Mouse (Mus musculus): ENCODE data around the gene Prkcd. TPM values are rescaled to one million over a fixed set of nuclear protein-coding genes. Genes with fewer than 3 reads are reported as not detected.
"Not testable (repeated sequence)": the region's sequence is repeated elsewhere in the genome, so short reads cannot be mapped to it uniquely, and the experiment has no call there.

The Prkcd gene
- polyA plus RNA-seq, 1 experiment: 112 TPM

- DNase-seq (ENCODE audit: low read depth): no peak
These were observed 17.8 kb downstream of the Prkcd start for GRCm38 (mm10) chr14:30608176-30608575.

- no peak for DNase-seq (ENCODE audit: low read depth)
These were observed 18.3 kb downstream of the Prkcd start for GRCm38 (mm10) chr14:30607696-30608095.

DNA sequence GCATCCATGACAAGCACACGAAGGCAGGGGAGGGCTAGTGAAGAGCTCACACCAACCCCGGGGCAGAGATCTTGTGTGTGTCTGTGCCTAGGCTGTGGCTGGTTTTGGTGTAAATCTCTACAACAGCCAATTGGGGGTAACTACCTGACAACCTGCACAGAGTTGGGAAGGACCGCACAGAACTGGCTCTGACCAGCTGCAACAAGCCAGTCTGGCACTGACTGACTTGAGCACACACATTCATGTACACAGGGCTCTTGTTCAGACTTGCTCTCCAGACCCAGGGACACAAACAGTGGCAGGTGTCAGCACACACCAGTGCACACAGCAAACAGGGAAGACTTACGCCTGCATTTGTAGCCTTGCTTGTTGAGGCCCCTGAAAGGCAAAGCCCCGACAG lies 19.2 kb downstream of the Prkcd start:
- no peak for DNase-seq (ENCODE audit: low read depth)

GRCm38 (mm10) chr14:30597142-30597541 lies 28.9 kb downstream of the Prkcd start:
- DNase-seq (ENCODE audit: low read depth): no peak

DNA sequence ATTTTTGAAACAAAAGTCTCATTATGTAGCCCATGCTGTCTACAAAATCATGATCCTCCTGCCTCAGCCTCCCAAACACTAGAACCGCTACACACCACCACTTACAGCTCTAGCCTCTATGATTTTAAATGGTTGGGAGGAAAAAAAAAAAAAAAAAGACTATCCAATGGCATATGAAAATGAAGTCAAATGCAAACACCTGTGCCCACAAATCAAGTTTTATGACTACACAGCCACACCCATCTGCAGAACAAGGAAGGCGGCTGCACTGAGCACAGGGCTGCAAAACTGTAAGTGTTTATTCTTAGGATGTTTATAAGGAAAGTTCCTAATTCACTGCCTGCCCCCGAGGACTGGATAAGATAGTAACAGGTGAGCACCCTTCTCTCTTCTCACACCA lies 29.6 kb downstream of the Prkcd start:
- DNase-seq (ENCODE audit: low read depth): no peak

DNA sequence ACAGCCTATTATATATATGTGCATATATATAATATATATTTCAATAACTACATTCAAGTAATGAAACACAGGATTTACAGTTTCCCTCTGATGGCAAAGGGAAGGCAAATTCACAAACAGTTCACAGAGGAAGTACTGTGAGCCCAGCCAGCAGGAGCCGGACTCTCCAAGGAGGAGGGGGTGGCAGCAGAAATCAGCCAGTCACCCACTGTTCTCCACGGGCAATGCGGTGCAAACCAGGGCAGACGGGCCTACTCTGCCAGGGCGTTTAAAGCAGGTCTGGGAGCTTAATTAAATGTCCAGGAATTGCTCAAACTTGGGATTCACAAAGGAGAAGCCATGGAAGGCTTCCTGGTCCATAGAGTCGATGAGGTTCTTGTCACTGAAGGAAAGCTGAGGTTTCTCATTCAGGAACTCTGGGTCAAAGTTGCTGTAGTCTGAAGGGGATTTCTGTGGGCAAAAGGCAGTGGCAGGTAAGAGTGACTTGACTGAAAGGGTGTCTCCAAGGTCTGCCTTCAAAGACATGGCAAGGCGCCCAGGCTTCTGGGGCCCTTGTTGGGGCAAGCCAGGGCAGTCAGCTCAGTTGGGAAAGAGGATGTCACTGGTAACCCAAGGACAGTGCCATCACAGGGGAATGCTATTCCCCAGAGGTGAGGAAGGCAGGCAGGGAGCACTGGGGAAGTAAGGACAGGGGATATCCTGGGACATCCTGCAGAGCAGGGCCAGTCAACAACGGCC lies 30.3 kb downstream of the Prkcd start:
- peak; percentile 85 for DNase-seq (ENCODE audit: low read depth)

DNA sequence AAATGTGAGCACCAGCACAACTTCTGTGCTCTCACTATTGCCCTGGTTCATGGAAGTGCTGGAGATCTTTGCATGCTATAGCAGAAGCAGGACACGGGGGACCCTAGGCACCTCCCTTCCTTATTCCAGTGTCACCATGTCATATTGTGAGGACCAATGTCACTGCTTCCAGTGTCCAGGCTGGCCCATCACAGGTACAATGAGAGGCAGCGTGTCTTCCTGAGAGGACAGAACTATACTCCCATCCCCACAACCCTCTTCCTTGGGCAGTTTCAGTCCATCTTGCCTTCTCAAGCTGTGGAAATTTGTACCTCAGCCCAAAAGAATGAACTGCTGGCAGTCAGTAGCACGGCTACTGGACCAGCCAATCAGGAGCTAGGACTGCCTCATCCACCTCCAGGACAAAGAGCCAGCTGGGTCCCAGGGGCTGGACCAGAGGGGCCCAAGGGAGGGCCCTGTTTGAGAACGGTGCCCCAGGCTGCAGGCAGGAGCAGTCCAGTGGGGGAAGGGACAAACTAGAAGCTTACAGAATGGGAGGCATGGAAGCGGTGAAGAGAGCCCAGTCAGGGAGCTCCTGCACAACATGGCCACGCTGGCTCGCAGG lies 31.8 kb downstream of the Prkcd start:
- DNase-seq (ENCODE audit: low read depth): no peak

GRCm38 (mm10) chr14:30593279-30594091 lies 32.5 kb downstream of the Prkcd start:
- DNase-seq (ENCODE audit: low read depth): no peak

DNA sequence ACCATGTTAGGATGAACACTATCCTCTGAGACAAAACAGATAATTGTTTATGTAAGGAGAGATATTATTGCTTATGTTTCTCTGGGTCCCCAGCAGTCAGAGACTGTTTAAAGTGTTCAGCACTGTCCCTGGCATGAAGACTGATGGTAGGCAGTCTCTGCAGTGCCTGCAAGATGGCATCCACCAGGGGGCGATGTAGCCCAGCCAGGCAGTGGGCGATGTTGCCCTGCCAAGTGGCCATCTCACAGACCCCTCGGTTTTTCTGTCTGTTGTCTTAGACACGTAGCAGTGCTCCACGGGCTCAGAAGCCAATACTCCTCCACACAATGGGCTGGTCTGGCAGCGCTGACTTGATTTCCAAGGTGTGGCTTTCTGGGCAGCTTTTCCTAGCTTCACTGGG lies 34.6 kb downstream of the Prkcd start:
- DNase-seq (ENCODE audit: low read depth): no peak

DNA sequence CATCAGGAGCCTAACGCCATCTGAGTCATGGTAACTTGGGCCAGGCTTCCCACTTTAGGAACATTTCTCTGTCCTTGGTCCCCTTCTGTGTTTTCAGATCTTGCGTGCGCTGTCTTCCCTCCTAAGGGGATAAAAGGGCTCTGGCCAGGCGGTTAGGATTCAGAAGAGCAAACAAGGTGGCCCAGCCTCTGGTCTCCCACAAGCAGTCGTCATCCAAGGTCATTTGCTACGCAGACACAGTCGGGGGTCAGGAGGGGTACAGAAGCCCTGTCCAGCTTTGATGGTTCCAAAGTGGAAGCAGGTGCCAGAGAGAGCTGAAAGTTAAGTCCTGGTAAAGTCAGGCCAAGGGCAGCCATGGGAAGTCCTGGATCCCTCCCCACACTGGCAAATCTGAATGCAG lies 35.1 kb downstream of the Prkcd start:
- DNase-seq (ENCODE audit: low read depth): no peak

DNA sequence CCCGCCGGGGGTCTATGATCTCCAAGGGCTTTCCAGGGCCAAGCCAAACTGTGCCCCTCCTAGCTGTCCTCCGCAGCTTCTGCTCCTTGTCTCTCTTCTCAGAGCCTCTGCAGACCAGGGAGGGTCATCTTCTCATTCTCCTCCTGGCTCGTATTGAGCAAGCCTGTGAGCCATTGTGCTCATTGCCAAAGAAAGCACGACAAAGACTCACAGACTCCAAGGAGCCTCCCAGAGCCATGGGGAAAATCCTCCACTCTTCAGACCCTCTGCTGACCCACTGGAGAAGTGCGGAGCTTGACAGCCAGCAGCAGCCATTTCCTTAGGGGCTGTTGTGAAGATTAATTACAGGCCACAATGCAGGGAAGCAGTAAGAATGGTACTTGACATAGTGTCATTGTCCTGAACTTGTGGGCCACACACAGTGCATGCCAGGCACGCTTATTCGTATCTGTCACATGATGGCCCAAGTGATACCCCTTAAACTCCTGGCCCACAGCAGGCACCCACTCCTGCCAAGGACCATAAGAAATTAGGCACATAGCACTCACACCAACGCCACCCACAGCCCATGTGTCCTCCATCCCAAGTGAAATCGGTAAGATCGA lies 35.9 kb downstream of the Prkcd start:
- no peak for DNase-seq (ENCODE audit: low read depth)

DNA sequence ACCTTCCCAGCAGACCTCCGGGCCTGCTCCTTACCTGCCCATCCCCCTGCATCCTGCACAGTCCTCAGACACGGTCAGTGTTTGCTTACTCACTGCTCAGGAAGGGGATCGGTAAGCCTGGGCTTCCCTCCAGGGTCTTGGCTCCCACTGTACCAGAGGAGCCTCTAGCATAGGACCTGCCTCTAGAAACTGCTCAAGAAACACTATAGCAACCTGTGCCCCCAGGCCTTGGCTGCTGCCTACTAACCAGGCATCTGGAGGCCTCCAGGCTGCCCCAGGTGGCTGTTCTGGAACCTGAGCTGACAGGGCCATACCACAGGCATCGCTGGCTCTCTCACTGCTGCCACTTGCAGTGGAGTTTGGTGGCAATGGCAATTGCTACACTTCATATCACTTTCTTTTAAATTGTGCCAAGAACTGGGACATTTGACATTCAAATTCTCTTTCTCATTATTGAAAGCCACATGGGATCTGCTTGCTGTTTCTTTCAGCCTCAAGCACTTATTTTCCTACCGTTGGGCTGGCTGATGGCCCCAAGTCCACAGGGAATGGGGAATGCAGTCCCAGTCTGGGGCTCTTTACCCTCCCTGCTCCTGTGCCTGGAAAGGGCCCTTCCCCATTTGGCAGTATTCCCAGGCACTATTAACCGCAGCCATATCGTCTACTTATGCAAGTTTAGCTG lies 39.1 kb downstream of the Prkcd start:
- DNase-seq (ENCODE audit: low read depth): no peak

DNA sequence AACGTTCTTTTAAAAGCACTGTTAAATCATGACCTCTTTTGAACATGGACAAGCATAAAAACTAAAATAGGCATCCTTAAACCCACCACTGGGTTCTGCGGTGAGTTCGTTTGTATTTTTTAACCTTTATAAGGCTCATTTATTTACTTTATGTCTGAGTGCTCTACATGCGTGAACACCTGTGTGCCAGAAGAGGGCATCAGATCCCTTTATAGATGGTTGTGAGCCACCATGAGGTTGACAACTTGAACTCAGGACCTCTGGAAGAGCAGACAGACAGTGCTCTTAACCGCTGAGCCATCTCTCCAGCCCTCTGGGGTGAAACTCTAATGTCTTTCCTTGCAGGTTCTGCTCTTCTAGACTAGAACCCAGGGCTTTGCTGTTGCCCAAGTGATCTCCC lies 40.7 kb downstream of the Prkcd start:
- DNase-seq (ENCODE audit: low read depth): no peak

GRCm38 (mm10) chr14:30584497-30585251 lies 41.3 kb downstream of the Prkcd start:
- no peak for DNase-seq (ENCODE audit: low read depth)

- DNase-seq (ENCODE audit: low read depth): no peak
These were observed 41.9 kb downstream of the Prkcd start for GRCm38 (mm10) chr14:30584077-30584476.

DNA sequence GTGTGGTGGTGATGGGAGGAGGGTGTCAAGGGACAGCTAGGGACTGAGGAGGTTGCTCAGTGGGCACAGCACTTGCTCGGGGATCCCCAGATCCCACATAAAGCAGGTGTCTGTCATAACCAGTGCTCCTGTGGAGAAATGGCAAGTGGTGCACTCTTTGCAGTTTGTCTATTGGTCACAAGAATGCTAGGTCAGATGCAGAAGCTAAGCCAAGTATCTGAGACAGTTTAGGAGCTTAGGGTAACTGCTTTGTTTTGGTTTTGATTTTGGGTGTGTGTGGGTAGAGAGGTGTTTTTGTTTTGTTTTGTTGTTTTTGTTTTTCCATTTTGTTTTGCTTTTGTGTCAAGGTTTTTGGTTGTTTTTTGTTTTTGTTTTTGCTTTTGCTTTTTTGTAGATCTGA lies 44.8 kb downstream of the Prkcd start:
- DNase-seq (ENCODE audit: low read depth): no peak

DNA sequence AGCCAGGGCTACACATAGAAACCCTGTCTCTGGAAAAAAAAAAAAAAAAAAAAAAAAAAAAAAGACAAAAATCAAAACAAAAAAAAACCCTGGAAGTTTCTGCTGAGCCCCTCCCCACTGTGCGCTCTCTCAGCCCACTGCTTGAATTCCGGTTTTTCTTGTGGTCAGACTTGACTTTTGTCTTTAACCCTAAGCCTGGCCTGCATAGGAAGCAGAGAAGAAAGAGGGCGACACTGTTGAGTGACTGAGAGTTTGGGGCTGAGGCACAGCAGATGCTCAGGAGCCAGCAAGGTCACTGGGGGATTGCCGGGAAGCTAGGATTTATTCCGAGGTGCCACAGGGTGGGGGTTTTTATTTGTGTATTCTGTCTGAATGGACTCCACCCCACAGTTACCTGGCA lies 46.1 kb downstream of the Prkcd start:
- no peak for DNase-seq (ENCODE audit: low read depth)

- no peak for DNase-seq (ENCODE audit: low read depth)
These were observed 46.8 kb downstream of the Prkcd start for GRCm38 (mm10) chr14:30579180-30579579.

DNA sequence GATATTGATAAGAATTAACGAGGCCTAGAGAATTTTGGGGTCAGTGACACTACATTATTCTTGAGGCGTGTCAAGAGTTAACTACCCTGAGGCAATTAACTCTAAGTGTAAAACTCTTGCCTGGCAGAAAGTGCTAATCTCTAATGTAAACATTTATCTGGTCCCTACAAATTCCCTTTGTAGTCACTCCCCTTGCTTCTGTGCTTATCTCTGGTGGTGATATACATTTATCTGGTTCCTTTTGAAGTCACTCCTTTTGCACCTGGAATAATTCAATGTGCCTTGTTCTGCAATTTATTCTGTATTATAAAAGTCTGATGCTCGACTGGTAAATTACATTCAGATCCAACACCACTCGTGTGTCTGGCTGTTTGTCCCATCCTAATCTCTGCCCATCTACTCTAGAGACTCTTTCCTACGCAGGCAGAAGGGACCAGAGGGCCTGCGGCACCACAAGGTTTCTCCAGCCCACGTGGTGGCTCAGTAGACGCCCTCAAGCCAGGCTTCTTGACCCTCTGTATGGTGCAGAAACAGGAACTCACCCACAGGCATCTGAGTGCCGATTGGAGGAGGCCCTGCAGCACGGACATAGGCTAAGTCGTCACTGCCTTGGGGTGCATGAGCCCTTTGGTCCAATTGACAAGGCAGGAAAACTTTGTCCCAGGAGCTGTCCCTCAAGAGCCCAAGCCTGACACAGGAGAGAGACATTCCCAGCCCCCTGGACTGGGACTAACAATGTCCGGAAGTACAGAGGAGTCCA lies 48.5 kb downstream of the Prkcd start:
- not testable (repeated sequence) for DNase-seq (ENCODE audit: low read depth)

DNA sequence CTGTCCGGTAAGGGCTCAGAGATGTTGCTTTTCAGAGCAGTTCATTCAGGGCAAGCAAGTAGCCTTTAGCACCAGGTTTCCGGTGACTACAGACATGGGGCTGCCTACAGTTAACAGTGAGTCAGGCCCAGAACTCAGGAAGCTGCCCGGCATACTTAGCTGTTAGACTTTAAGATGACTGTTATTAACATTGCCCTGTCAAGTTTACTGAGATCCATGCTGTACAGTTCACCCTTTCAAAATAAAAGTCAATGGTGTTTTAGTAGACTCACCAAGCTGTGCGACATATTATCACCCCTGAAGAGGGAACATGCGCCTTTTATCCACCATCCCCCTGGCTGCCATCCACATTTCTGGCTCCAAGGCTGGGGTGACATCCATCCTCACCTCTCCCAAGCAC lies 49.8 kb downstream of the Prkcd start:
- DNase-seq (ENCODE audit: low read depth): no peak

All from gonadal fat pad, adult 2 months (tissue).